Comparison of ENCODE assay signal across 9 mouse cellular contexts in genomic region chr2:167633537-167633872, GRCm38 (mm10). TPM values are rescaled to one million over a fixed set of nuclear protein-coding genes. Genes with fewer than 3 reads are reported as not detected.
DNase-seq lines count a peak whose midpoint lies in the region; ATAC-seq lines count a peak whose summit lies in the region.
"Had no signal": no experiment of that assay in that cellular context is flagged by ENCODE, and none has a peak within 500 bp of the region (broad histone marks: within the 10 kb centered on the region; RNA-seq: fewer than 3 reads in every experiment).

No protein-coding gene starts in this region.

- 57% methylated on average over 6 of the region's 6 CpGs for WGBS in heart, embryonic 14.5 days
- WGBS in midbrain, embryonic 10.5 days = 85% methylated on average over 6 of the region's 6 CpGs
- 91% methylated on average over 6 of the region's 6 CpGs for WGBS in midbrain, embryonic 11.5 days
- WGBS in limb, embryonic 12.5 days = 87% methylated on average over 6 of the region's 6 CpGs
- WGBS in stomach, embryonic 14.5 days = 89% methylated on average over 6 of the region's 6 CpGs

- DNase-seq in heart, adult 11 months = no peak
- DNase-seq in midbrain, embryonic 10.5 days (ENCODE audit: low spot score) = no peak
- no peak for DNase-seq in midbrain, embryonic 11.5 days (ENCODE audit: low spot score, missing footprints)
- no peak for DNase-seq in layer of hippocampus, postnatal 25 days (ENCODE audit: extremely low spot score in 1 of 2, low spot score in 1 of 2)
- DNase-seq in thymus, postnatal 14 days = no peak

- H3K9me3 ChIP-seq in heart, embryonic 14.5 days (ENCODE audit: control insufficient read depth, low read length) = no peaks in the 10 kb centered on the region
- H3K9me3 ChIP-seq in midbrain, embryonic 10.5 days (replicated peaks) = no peaks in the 10 kb centered on the region
- H3K9me3 ChIP-seq in midbrain, embryonic 11.5 days (ENCODE audit: control insufficient read depth, low read length) = no peaks in the 10 kb centered on the region
- H3K9me3 ChIP-seq in limb, embryonic 12.5 days = no peaks in the 10 kb centered on the region
- no peaks in the 10 kb centered on the region for H3K9me3 ChIP-seq in stomach, embryonic 14.5 days (ENCODE audit: control insufficient read depth, low read depth, low read length)

- H3K4me3 ChIP-seq in heart, embryonic 14.5 days (ENCODE audit: control insufficient read depth in 1 of 2, insufficient read depth in 1 of 2, low read depth in 1 of 2, low read length in 2 of 2) = no peak overlapping the region
- H3K4me3 ChIP-seq in midbrain, embryonic 10.5 days = no peak overlapping the region
- no peak overlapping the region for H3K4me3 ChIP-seq in midbrain, embryonic 11.5 days (ENCODE audit: low read depth, low read length)
- H3K4me3 ChIP-seq in limb, embryonic 12.5 days (replicated peaks) = no peak overlapping the region
- no peak overlapping the region for H3K4me3 ChIP-seq in stomach, embryonic 14.5 days (ENCODE audit: low read depth, low read length)

- peak overlapping the region; percentile 79 for H3K4me2 ChIP-seq in heart, embryonic 14.5 days (ENCODE audit: low read length)
- no peak overlapping the region for H3K4me2 ChIP-seq in midbrain, embryonic 11.5 days
- H3K4me2 ChIP-seq in limb, embryonic 12.5 days = peak overlapping the region; percentile 56; the same call in 1 of the 2 replicates
- H3K4me2 ChIP-seq in stomach, embryonic 14.5 days (replicated peaks; ENCODE audit: low read depth, low read length) = no peak overlapping the region

- H3K27ac ChIP-seq in heart, embryonic 14.5 days (replicated peaks in 1 of 2; ENCODE audit: control insufficient read depth in 1 of 2, insufficient read depth in 1 of 2, low read depth in 2 of 2, low read length in 2 of 2) = peak overlapping the region; percentile 68 to 93
- peak overlapping the region; percentile 84; the same call in 1 of the 2 replicates for H3K27ac ChIP-seq in midbrain, embryonic 10.5 days (replicated peaks)
- no peak overlapping the region for H3K27ac ChIP-seq in midbrain, embryonic 11.5 days (ENCODE audit: low read depth, low read length)
- H3K27ac ChIP-seq in limb, embryonic 12.5 days = no peak overlapping the region; the same call in 1 of the 2 replicates
- peak overlapping the region; percentile 66; the same call in 1 of the 2 replicates for H3K27ac ChIP-seq in stomach, embryonic 14.5 days (ENCODE audit: low read length)

- peak overlapping the region; percentile 69; the same call in 1 of the 2 replicates for H3K9ac ChIP-seq in heart, embryonic 14.5 days (ENCODE audit: low read length)
- H3K9ac ChIP-seq in midbrain, embryonic 11.5 days (ENCODE audit: low read length) = no peak overlapping the region
- H3K9ac ChIP-seq in limb, embryonic 12.5 days (replicated peaks) = no peak overlapping the region
- no peak overlapping the region for H3K9ac ChIP-seq in stomach, embryonic 14.5 days (replicated peaks; ENCODE audit: low read depth, low read length)

- H3K36me3 ChIP-seq in heart, embryonic 14.5 days (ENCODE audit: control insufficient read depth, insufficient read depth, low read length) = peaks cover 3% of the 10 kb centered on the region; the same call in 1 of the 2 replicates
- H3K36me3 ChIP-seq in midbrain, embryonic 10.5 days = peaks cover 12% of the 10 kb centered on the region
- no peaks in the 10 kb centered on the region for H3K36me3 ChIP-seq in midbrain, embryonic 11.5 days (ENCODE audit: control insufficient read depth, insufficient read depth, low read length)
- H3K36me3 ChIP-seq in limb, embryonic 12.5 days = peaks cover 11% of the 10 kb centered on the region
- H3K36me3 ChIP-seq in stomach, embryonic 14.5 days (ENCODE audit: control insufficient read depth, insufficient read depth, low read length) = no peaks in the 10 kb centered on the region

- no peaks in the 10 kb centered on the region for H3K27me3 ChIP-seq in heart, embryonic 14.5 days (ENCODE audit: control insufficient read depth, insufficient read depth, low read length)
- no peaks in the 10 kb centered on the region; the same call in 1 of the 2 replicates for H3K27me3 ChIP-seq in midbrain, embryonic 10.5 days (ENCODE audit: low read depth, poor library complexity, severe bottlenecking)
- no peaks in the 10 kb centered on the region for H3K27me3 ChIP-seq in midbrain, embryonic 11.5 days (ENCODE audit: control insufficient read depth, insufficient read depth, low read length)
- no peaks in the 10 kb centered on the region for H3K27me3 ChIP-seq in limb, embryonic 12.5 days
- no peaks in the 10 kb centered on the region for H3K27me3 ChIP-seq in stomach, embryonic 14.5 days (ENCODE audit: control insufficient read depth, insufficient read depth, low read length)

- H3K4me1 ChIP-seq in heart, embryonic 14.5 days (ENCODE audit: control insufficient read depth in 2 of 2, insufficient read depth in 2 of 2, low read length in 2 of 2) = peaks cover 38 to 44% of the 10 kb centered on the region in 2 experiments
- H3K4me1 ChIP-seq in midbrain, embryonic 10.5 days = peaks cover 62% of the 10 kb centered on the region
- peaks cover 25% of the 10 kb centered on the region for H3K4me1 ChIP-seq in midbrain, embryonic 11.5 days (ENCODE audit: control insufficient read depth, insufficient read depth, low read length)
- peaks cover 37% of the 10 kb centered on the region for H3K4me1 ChIP-seq in limb, embryonic 12.5 days (replicated peaks)
- H3K4me1 ChIP-seq in stomach, embryonic 14.5 days (ENCODE audit: control insufficient read depth, insufficient read depth, low read length) = peaks cover 33% of the 10 kb centered on the region

- ATAC-seq in heart, embryonic 14.5 days (ENCODE audit: insufficient number of reproducible peaks, insufficient read depth, low FRiP score, low read depth) = no peak
- no peak for ATAC-seq in midbrain, embryonic 11.5 days (ENCODE audit: low FRiP score)
- no peak for ATAC-seq in limb, embryonic 12.5 days (ENCODE audit: insufficient number of reproducible peaks, insufficient read depth, low FRiP score, low TSS enrichment, low read depth)
- no peak for ATAC-seq in stomach, embryonic 14.5 days (ENCODE audit: insufficient number of reproducible peaks, insufficient read depth, low FRiP score, low read depth)

RNA-seq across cellular contexts. Expression of gene Ube2v1, which starts 1.6 kb away (rescaled TPM):
- polyA plus RNA-seq in heart, embryonic 14.5 days (2014; fragmentation: Nextera tagmentation; extraction: Ambion mirVana) = 166 and 175 TPM in 2 replicates
- polyA plus RNA-seq in midbrain, embryonic 10.5 days (2016; fragmentation: Nextera tagmentation; extraction: Ambion mirVana) = 410 and 413 TPM in 2 replicates
- 252 and 273 TPM in 2 replicates for polyA plus RNA-seq in midbrain, embryonic 11.5 days (2014; fragmentation: Nextera tagmentation; extraction: Ambion mirVana)
- 264 and 267 TPM in 2 replicates for polyA plus RNA-seq in limb, embryonic 12.5 days (2016; fragmentation: Nextera tagmentation; extraction: Ambion mirVana)
- polyA plus RNA-seq in stomach, embryonic 14.5 days (2014; fragmentation: Nextera tagmentation; extraction: Ambion mirVana) = 252 and 259 TPM in 2 replicates
- total RNA-seq in layer of hippocampus, postnatal 25 days (2021) = 100 to 1,000 TPM; 213 to 235 TPM

RNA-seq across cellular contexts. Expression of gene Gm20431, which starts 27.8 kb away (rescaled TPM):
- polyA plus RNA-seq in heart, embryonic 14.5 days (2014; fragmentation: Nextera tagmentation; extraction: Ambion mirVana) = 0.19 and 5.2 TPM in 2 replicates
- 2.4 and 3.6 TPM in 2 replicates for polyA plus RNA-seq in midbrain, embryonic 10.5 days (2016; fragmentation: Nextera tagmentation; extraction: Ambion mirVana)
- 5.8 and 5.9 TPM in 2 replicates for polyA plus RNA-seq in midbrain, embryonic 11.5 days (2014; fragmentation: Nextera tagmentation; extraction: Ambion mirVana)
- polyA plus RNA-seq in limb, embryonic 12.5 days (2016; fragmentation: Nextera tagmentation; extraction: Ambion mirVana) = 7.5 and 11.9 TPM in 2 replicates
- 7.9 and 8.1 TPM in 2 replicates for polyA plus RNA-seq in stomach, embryonic 14.5 days (2014; fragmentation: Nextera tagmentation; extraction: Ambion mirVana)
- total RNA-seq in layer of hippocampus, postnatal 25 days (2021) = 10 to 100 TPM; 51.0 to 51.3 TPM
- polyA plus RNA-seq: frontal cortex, adult 2 months had no signal

RNA-seq across cellular contexts. Expression of gene Cebpb, which starts 55.2 kb away (rescaled TPM):
- 14.2 and 17.0 TPM in 2 replicates for polyA plus RNA-seq in heart, embryonic 14.5 days (2014; fragmentation: Nextera tagmentation; extraction: Ambion mirVana)
- 0.30 and 0.48 TPM in 2 replicates for polyA plus RNA-seq in midbrain, embryonic 10.5 days (2016; fragmentation: Nextera tagmentation; extraction: Ambion mirVana)
- 2.3 and 2.5 TPM in 2 replicates for polyA plus RNA-seq in midbrain, embryonic 11.5 days (2014; fragmentation: Nextera tagmentation; extraction: Ambion mirVana)
- 3.7 and 4.0 TPM in 2 replicates for polyA plus RNA-seq in limb, embryonic 12.5 days (2016; fragmentation: Nextera tagmentation; extraction: Ambion mirVana)
- 1.3 and 2.0 TPM in 2 replicates for polyA plus RNA-seq in stomach, embryonic 14.5 days (2014; fragmentation: Nextera tagmentation; extraction: Ambion mirVana)
- total RNA-seq in layer of hippocampus, postnatal 25 days (2021) = 10 to 100 TPM; 32.4 to 32.8 TPM

RNA-seq across cellular contexts. Expression of gene Tmem189, which starts 56.1 kb away (rescaled TPM):
- 40.6 and 40.9 TPM in 2 replicates for polyA plus RNA-seq in heart, embryonic 14.5 days (2014; fragmentation: Nextera tagmentation; extraction: Ambion mirVana)
- 35.7 and 35.8 TPM in 2 replicates for polyA plus RNA-seq in midbrain, embryonic 10.5 days (2016; fragmentation: Nextera tagmentation; extraction: Ambion mirVana)
- 25.1 and 31.5 TPM in 2 replicates for polyA plus RNA-seq in midbrain, embryonic 11.5 days (2014; fragmentation: Nextera tagmentation; extraction: Ambion mirVana)
- 39.3 and 40.8 TPM in 2 replicates for polyA plus RNA-seq in limb, embryonic 12.5 days (2016; fragmentation: Nextera tagmentation; extraction: Ambion mirVana)
- 38.9 and 40.7 TPM in 2 replicates for polyA plus RNA-seq in stomach, embryonic 14.5 days (2014; fragmentation: Nextera tagmentation; extraction: Ambion mirVana)
- total RNA-seq in layer of hippocampus, postnatal 25 days (2021) = 10 to 100 TPM; 57.3 to 60.3 TPM

Comparison
In these comparisons a context has a peak if more than half of its experiments do, and no peak if none do; other contexts are left out.
1. H3K27ac ChIP-seq: peak in heart, embryonic 14.5 days (2 of 2), midbrain, embryonic 10.5 days (single experiment) and stomach, embryonic 14.5 days (single experiment); none in midbrain, embryonic 11.5 days (single experiment) and limb, embryonic 12.5 days (single experiment).
2. H3K4me2 ChIP-seq: peak in heart, embryonic 14.5 days (single experiment) and limb, embryonic 12.5 days (single experiment); none in midbrain, embryonic 11.5 days (single experiment) and stomach, embryonic 14.5 days (single experiment).